Mouse (Mus musculus): ENCODE data around the gene Elovl5. TPM values are rescaled to one million over a fixed set of nuclear protein-coding genes. Genes with fewer than 3 reads are reported as not detected.

Gene Elovl5
- polyA plus RNA-seq, 1 experiment from 2014 or later = 94.6 TPM

DNA sequence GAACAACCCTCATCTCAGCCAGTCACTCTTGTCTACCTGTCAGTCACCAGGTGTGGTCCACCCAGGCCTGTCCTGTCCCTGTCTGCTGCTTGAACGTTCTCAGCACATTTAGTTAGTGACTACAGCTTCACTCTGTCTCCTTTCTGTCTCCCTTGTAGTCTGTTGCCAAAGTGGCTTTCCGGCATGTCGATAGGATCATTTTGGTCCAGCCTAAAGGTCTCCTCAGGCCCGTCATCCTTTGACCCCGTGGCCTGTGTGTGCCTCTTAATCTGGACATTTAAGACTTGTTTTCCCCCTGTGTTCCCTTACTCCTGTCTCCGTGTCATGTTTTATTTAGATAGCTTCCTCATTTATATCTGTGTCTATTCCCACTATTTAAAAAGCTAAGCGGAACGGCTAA is 9.0 kb downstream of the Elovl5 start:
- peaks cover 19% of the 10 kb centered on the region for H3K4me1 ChIP-seq (replicated peaks; ENCODE audit: control insufficient read depth, insufficient read depth, low read length)
- H3K9ac ChIP-seq (ENCODE audit: low read length) = no peak overlapping the region

DNA sequence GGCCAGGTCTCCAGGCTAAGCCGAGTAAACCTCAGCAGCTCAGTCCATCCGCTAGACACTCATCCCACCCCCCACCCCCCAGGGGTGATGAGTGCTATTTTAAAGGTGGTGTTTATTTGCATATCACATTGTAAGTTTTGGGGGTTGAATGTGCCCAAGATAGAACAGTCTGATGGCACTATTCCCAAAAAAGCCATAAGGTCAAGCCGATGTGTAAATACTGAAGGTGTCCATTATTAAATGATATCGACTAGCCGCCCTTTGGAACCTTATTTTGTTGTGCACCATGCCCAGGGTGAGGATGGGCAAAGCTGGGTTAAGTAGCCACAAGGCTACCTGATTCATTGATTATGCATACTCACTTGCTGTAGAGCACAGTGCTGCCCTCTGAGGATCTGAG is 9.7 kb downstream of the Elovl5 start:
- Histone ChIP-seq H3K27me3 (ENCODE audit: control insufficient read depth, insufficient read depth, low read depth, low read length) (no peaks in the 10 kb centered on the region), H3K9ac (ENCODE audit: low read length) (no peak overlapping the region), H3K9me3 (ENCODE audit: control insufficient read depth, low read length) (no peaks in the 10 kb centered on the region), H3K4me3 (ENCODE audit: low read length) (no peak overlapping the region), H3K36me3 (ENCODE audit: control insufficient read depth, insufficient read depth, low read length) (no peaks in the 10 kb centered on the region), H3K4me1 (replicated peaks; ENCODE audit: control insufficient read depth, insufficient read depth, low read length) (peaks cover 15% of the 10 kb centered on the region), H3K27ac (ENCODE audit: low read length) (no peak overlapping the region), H3K4me2 (ENCODE audit: low read depth, low read length) (no peak overlapping the region)
- 74% methylated on average over 5 of the region's 5 CpGs for WGBS
- ATAC-seq (ENCODE audit: low read depth) = no peak

More for the DNA sequence above, 9.0 kb downstream of the Elovl5 start:
- Histone ChIP-seq H3K9me3 (ENCODE audit: control insufficient read depth, low read length) (no peaks in the 10 kb centered on the region), H3K27me3 (ENCODE audit: control insufficient read depth, insufficient read depth, low read depth, low read length) (no peaks in the 10 kb centered on the region), H3K4me3 (ENCODE audit: low read length) (no peak overlapping the region), H3K27ac (ENCODE audit: low read length) (no peak overlapping the region), H3K36me3 (ENCODE audit: control insufficient read depth, insufficient read depth, low read length) (no peaks in the 10 kb centered on the region), H3K4me2 (ENCODE audit: low read depth, low read length) (no peak overlapping the region)
- 82% methylated on average over 8 of the region's 8 CpGs for WGBS
- no peak for ATAC-seq (ENCODE audit: low read depth)

GRCm38 (mm10) chr9:77927431-77927830 is 10.3 kb downstream of the Elovl5 start:
- 39% methylated on average over 6 of the region's 6 CpGs for WGBS
- Histone ChIP-seq H3K27ac (ENCODE audit: low read length) (no peak overlapping the region), H3K4me1 (replicated peaks; ENCODE audit: control insufficient read depth, insufficient read depth, low read length) (peaks cover 15% of the 10 kb centered on the region), H3K4me2 (ENCODE audit: low read depth, low read length) (no peak overlapping the region), H3K36me3 (ENCODE audit: control insufficient read depth, insufficient read depth, low read length) (no peaks in the 10 kb centered on the region), H3K9me3 (ENCODE audit: control insufficient read depth, low read length) (no peaks in the 10 kb centered on the region), H3K9ac (ENCODE audit: low read length) (no peak overlapping the region), H3K4me3 (ENCODE audit: low read length) (no peak overlapping the region), H3K27me3 (ENCODE audit: control insufficient read depth, insufficient read depth, low read depth, low read length) (no peaks in the 10 kb centered on the region)
- no peak for ATAC-seq (ENCODE audit: low read depth)

DNA sequence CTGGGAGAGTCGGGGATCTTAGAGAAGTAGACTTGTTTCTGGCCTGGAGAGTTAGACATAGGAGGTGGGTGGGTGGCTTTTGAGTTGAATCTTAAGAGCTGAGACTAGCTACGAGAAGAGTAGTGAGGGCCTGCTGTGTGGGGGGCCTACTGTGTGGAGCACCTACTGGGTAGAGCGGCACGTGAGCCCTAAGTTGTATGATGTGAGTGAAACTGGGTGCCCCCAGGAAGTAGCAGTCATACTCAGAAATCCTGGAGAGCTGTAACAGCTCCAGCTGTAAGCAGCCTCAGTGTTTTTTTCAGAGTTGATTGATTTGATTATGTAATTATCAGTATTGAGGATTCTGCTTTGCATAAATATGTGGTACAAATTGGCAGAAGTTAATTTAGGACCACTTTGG is 11.6 kb downstream of the Elovl5 start:
- Histone ChIP-seq H3K4me2 (ENCODE audit: low read depth, low read length) (no peak overlapping the region), H3K27me3 (ENCODE audit: control insufficient read depth, insufficient read depth, low read depth, low read length) (no peaks in the 10 kb centered on the region), H3K27ac (ENCODE audit: low read length) (no peak overlapping the region), H3K36me3 (ENCODE audit: control insufficient read depth, insufficient read depth, low read length) (no peaks in the 10 kb centered on the region), H3K9ac (ENCODE audit: low read length) (no peak overlapping the region), H3K4me3 (ENCODE audit: low read length) (no peak overlapping the region), H3K4me1 (replicated peaks; ENCODE audit: control insufficient read depth, insufficient read depth, low read length) (peaks cover 15% of the 10 kb centered on the region), H3K9me3 (ENCODE audit: control insufficient read depth, low read length) (no peaks in the 10 kb centered on the region)
- whole genome bisulfite sequencing = 76% methylated on average over 4 of the region's 4 CpGs
- no peak for ATAC-seq (ENCODE audit: low read depth)

DNA sequence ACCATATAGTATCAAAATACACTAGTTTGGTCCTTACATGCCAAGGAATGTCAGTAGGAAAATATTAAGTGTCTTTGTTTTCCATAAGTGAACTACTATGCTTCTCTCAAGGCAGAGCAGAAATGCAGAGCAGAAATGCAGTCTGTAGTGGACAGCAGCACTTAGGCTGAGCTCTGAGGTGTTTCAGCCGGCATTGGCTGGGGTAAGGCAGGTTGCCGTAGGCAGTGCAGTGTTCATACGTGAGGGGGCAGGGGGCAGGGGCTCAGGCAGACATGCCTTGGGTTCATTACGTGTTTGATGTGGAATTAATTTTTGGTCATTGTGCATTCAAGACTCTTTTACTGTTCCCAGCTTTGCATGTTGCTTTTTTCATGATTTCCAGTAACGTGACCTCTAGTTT is 12.1 kb downstream of the Elovl5 start:
- 83% methylated on average over 5 of the region's 5 CpGs for WGBS
- Histone ChIP-seq H3K4me3 (ENCODE audit: low read length) (no peak overlapping the region), H3K36me3 (ENCODE audit: control insufficient read depth, insufficient read depth, low read length) (no peaks in the 10 kb centered on the region), H3K9me3 (ENCODE audit: control insufficient read depth, low read length) (no peaks in the 10 kb centered on the region), H3K4me1 (replicated peaks; ENCODE audit: control insufficient read depth, insufficient read depth, low read length) (peaks cover 15% of the 10 kb centered on the region), H3K27me3 (ENCODE audit: control insufficient read depth, insufficient read depth, low read depth, low read length) (no peaks in the 10 kb centered on the region), H3K9ac (ENCODE audit: low read length) (no peak overlapping the region), H3K4me2 (ENCODE audit: low read depth, low read length) (no peak overlapping the region), H3K27ac (ENCODE audit: low read length) (no peak overlapping the region)
- ATAC-seq (ENCODE audit: low read depth) = no peak

GRCm38 (mm10) chr9:77930036-77930859 is 13.1 kb downstream of the Elovl5 start:
- no peaks in the 10 kb centered on the region for H3K9me3 ChIP-seq (ENCODE audit: control insufficient read depth, low read length)
- no peaks in the 10 kb centered on the region for H3K27me3 ChIP-seq (ENCODE audit: control insufficient read depth, insufficient read depth, low read depth, low read length)
- peaks cover 15% of the 10 kb centered on the region for H3K4me1 ChIP-seq (replicated peaks; ENCODE audit: control insufficient read depth, insufficient read depth, low read length)
- H3K36me3 ChIP-seq (ENCODE audit: control insufficient read depth, insufficient read depth, low read length) = no peaks in the 10 kb centered on the region
- ATAC-seq (ENCODE audit: low read depth) = no peak; the same call in 1 of the 2 replicates
- H3K9ac ChIP-seq (ENCODE audit: low read length) = no peak overlapping the region
- 63% methylated on average over 10 of the region's 10 CpGs for WGBS
- no peak overlapping the region for H3K4me2 ChIP-seq (ENCODE audit: low read depth, low read length)
- no peak overlapping the region for H3K4me3 ChIP-seq (ENCODE audit: low read length)
- no peak overlapping the region for H3K27ac ChIP-seq (ENCODE audit: low read length)

GRCm38 (mm10) chr9:77930860-77931184 is 13.7 kb downstream of the Elovl5 start:
- no peaks in the 10 kb centered on the region for H3K36me3 ChIP-seq (ENCODE audit: control insufficient read depth, insufficient read depth, low read length)
- no peak overlapping the region for H3K27ac ChIP-seq (ENCODE audit: low read length)
- no peak overlapping the region for H3K4me3 ChIP-seq (ENCODE audit: low read length)
- peaks cover 15% of the 10 kb centered on the region for H3K4me1 ChIP-seq (replicated peaks; ENCODE audit: control insufficient read depth, insufficient read depth, low read length)
- H3K9me3 ChIP-seq (ENCODE audit: control insufficient read depth, low read length) = no peaks in the 10 kb centered on the region
- 18% methylated on average over 4 of the region's 4 CpGs for WGBS
- no peak overlapping the region for H3K9ac ChIP-seq (ENCODE audit: low read length)
- peak; percentile 45; the same call in 1 of the 2 replicates for ATAC-seq (ENCODE audit: low read depth)
- H3K4me2 ChIP-seq (ENCODE audit: low read depth, low read length) = no peak overlapping the region
- no peaks in the 10 kb centered on the region for H3K27me3 ChIP-seq (ENCODE audit: control insufficient read depth, insufficient read depth, low read depth, low read length)

DNA sequence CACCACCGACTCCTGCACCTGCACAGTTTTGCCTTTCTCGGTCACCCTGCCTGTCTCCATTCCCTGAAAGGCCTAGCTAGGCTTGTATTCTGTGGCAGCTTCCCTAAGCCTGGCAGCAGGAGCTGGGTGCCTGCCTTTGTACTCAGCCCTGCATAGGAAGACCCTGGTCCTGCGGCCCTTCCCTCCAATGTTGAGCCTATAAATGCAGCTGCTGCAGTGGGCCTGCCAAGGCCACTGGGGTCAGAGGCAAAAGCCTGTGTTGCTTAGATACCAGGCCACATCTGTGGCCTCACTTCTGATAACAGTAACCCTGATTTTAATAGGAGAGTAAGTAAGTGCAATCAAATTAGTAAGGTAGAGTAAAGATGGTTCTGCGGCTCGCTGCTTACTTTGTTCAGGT is 14.6 kb downstream of the Elovl5 start:
- H3K4me2 ChIP-seq (ENCODE audit: low read depth, low read length) = no peak overlapping the region
- H3K27me3 ChIP-seq (ENCODE audit: control insufficient read depth, insufficient read depth, low read depth, low read length) = no peaks in the 10 kb centered on the region
- WGBS = 71% methylated on average over 5 of the region's 5 CpGs
- H3K36me3 ChIP-seq (ENCODE audit: control insufficient read depth, insufficient read depth, low read length) = no peaks in the 10 kb centered on the region
- H3K27ac ChIP-seq (ENCODE audit: low read length) = no peak overlapping the region
- H3K4me3 ChIP-seq (ENCODE audit: low read length) = no peak overlapping the region
- no peak for ATAC-seq (ENCODE audit: low read depth)
- H3K9me3 ChIP-seq (ENCODE audit: control insufficient read depth, low read length) = no peaks in the 10 kb centered on the region
- no peak overlapping the region for H3K9ac ChIP-seq (ENCODE audit: low read length)
- H3K4me1 ChIP-seq (replicated peaks; ENCODE audit: control insufficient read depth, insufficient read depth, low read length) = peaks cover 13% of the 10 kb centered on the region

DNA sequence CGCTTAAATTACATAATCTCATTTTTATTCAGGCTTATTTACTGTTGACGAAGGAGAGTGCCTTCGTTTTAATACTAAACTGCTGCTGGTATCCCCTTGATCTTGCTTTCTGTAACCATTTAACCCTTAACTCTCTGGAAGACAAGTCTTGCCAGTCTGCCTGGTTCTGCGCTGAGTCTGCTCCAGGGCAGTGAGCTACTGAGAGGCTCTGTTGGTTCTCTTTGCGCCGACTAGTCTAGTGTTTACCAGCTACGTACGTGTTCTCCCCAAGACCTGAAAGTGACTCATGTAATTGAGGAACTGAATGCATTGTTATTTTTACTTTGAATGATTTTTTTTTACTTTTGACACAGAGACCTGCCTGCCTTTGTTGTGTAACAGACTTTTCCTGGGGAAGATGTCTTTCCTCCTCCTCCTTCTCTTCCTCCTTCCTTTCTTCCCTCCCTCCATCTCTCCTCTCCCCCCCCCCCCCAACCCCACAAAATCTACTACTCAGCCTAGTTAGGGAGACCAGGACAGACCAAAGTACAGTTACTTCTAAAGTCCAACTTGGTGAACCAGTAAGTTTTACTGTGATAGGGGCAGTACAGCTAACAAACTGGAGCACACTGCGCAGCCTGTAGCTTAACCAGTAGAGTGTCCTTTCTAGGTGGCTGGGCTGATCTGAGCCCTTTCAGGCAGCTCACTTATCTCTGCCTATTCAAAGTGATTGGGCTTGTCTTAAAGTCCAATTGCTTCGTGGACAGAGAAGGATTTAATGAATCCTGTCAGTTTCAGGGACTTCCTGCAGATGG is 18.9 kb downstream of the Elovl5 start:
- ATAC-seq (ENCODE audit: low read depth) = peak; percentile 56; the same call in 1 of the 2 replicates
- Histone ChIP-seq H3K27me3 (ENCODE audit: control insufficient read depth, insufficient read depth, low read depth, low read length) (no peaks in the 10 kb centered on the region), H3K4me2 (ENCODE audit: low read depth, low read length) (no peak overlapping the region), H3K9me3 (ENCODE audit: control insufficient read depth, low read length) (no peaks in the 10 kb centered on the region), H3K27ac (ENCODE audit: low read length) (no peak overlapping the region), H3K4me1 (replicated peaks; ENCODE audit: control insufficient read depth, insufficient read depth, low read length) (peaks cover 36% of the 10 kb centered on the region), H3K9ac (ENCODE audit: low read length) (no peak overlapping the region), H3K4me3 (ENCODE audit: low read length) (no peak overlapping the region), H3K36me3 (ENCODE audit: control insufficient read depth, insufficient read depth, low read length) (no peaks in the 10 kb centered on the region)
- 55% methylated on average over 10 of the region's 10 CpGs for WGBS

All from lung, embryonic 16.5 days (tissue).